8 mouse cellular contexts compared by ENCODE assay signal in genomic region chr6:118594070-118594469, GRCm38 (mm10). TPM values are rescaled to one million over a fixed set of nuclear protein-coding genes. Genes with fewer than 3 reads are reported as not detected.
A peak's percentile ranks its signal among the peaks of the same experiment; 100 is the strongest.
DNase-seq lines count a peak whose midpoint lies in the region; ATAC-seq and TF ChIP-seq lines count a peak whose summit lies in the region.

No protein-coding gene starts in this region.

- H3K4me1 ChIP-seq in brown adipose tissue, adult 24 weeks (ENCODE audit: control insufficient read depth, insufficient read depth, insufficient read length, low read length) = no peaks in the 10 kb centered on the region
- H3K4me1 ChIP-seq in hindbrain, postnatal 0 days (ENCODE audit: insufficient read depth, low read length) = peaks cover 5% of the 10 kb centered on the region; the same call in 1 of the 2 replicates

- no peaks in the 10 kb centered on the region for H3K27me3 ChIP-seq in hindbrain, postnatal 0 days (ENCODE audit: insufficient read depth, low read length)

- intact Hi-C loops in gastrocnemius, adult 2 months (cut with DNase I) = no loop called here

- no peak overlapping the region for H3K9ac ChIP-seq in hindbrain, postnatal 0 days (replicated peaks; ENCODE audit: low read length)

- H3K27ac ChIP-seq in gastrocnemius, adult 2 months = no peak overlapping the region
- no peak overlapping the region for H3K27ac ChIP-seq in brown adipose tissue, adult 24 weeks (replicated peaks; ENCODE audit: low read depth, low read length)
- H3K27ac ChIP-seq in hindbrain, postnatal 0 days = no peak overlapping the region

- no peak; the same call in 1 of the 2 replicates for TF ChIP-seq CTCF in gastrocnemius, adult 2 months (IDR thresholded peaks at IDR 0.05)
- no peak for TF ChIP-seq CTCF in hindbrain, postnatal 0 days (IDR thresholded peaks at IDR 0.05; ENCODE audit: low read depth)

- peak overlapping the region; percentile 71 for H3K4me3 ChIP-seq in gastrocnemius, adult 2 months
- peak overlapping the region; percentile 49; the same call in 1 of the 2 replicates for H3K4me3 ChIP-seq in brown adipose tissue, adult 24 weeks (ENCODE audit: insufficient read depth, low read depth, low read length)
- H3K4me3 ChIP-seq in hindbrain, postnatal 0 days (ENCODE audit: low read length) = 0 out of 2 replicates have a peak overlapping the region, but pooled peaks have one; percentile 21

- peak overlapping the region; percentile 51 for H3K4me2 ChIP-seq in hindbrain, postnatal 0 days (ENCODE audit: low read depth, low read length)

- no peak for ATAC-seq in hindbrain, postnatal 0 days

- H3K9me3 ChIP-seq in hindbrain, postnatal 0 days (ENCODE audit: low read length) = no peaks in the 10 kb centered on the region

- WGBS in hindbrain, postnatal 0 days = 49% methylated on average over 10 of the region's 10 CpGs

- H3K36me3 ChIP-seq in hindbrain, postnatal 0 days (ENCODE audit: insufficient read depth, low read length) = peaks cover 11% of the 10 kb centered on the region; the same call in 1 of the 2 replicates

- no peak for DNase-seq in gastrocnemius, adult 2 months
- DNase-seq in gastrocnemius, postnatal 4 days (ENCODE audit: low spot score in 2 of 2) = no peak
- DNase-seq in hindbrain, postnatal 0 days (ENCODE audit: low spot score) = no peak
- peak; percentile 33 for DNase-seq in lung, postnatal 36 days
- DNase-seq in frontal cortex, postnatal 25 days (ENCODE audit: low spot score in 2 of 2) = no peak
- no peak for DNase-seq in spleen, postnatal 4 days (ENCODE audit: low spot score in 2 of 2)
- no peak for DNase-seq in spleen, adult 12 weeks (ENCODE audit: low spot score)

RNA-seq across cellular contexts. Expression of gene Ankrd26, which starts 32.0 kb away (rescaled TPM):
- 1 to 10 TPM; 2.0 to 3.6 TPM for total RNA-seq in gastrocnemius, adult 2 months (2021)
- total RNA-seq in gastrocnemius, postnatal 4 days (2021) = 1 to 10 TPM; 5.4 to 6.4 TPM
- polyA plus RNA-seq in brown adipose tissue, adult 24 weeks (2012; ENCODE audit: insufficient read depth, insufficient read length, missing spikeins) = 1.6 and 1.7 TPM in 2 replicates
- 5.5 and 6.0 TPM in 2 replicates for total RNA-seq in hindbrain, postnatal 0 days (2014; rRNA removed)
- 12.5 and 13.5 TPM in 2 replicates for polyA plus RNA-seq in hindbrain, postnatal 0 days (2015; fragmentation: Nextera tagmentation; extraction: Ambion mirVana)

Comparison
In these comparisons a context has a peak if more than half of its experiments do, and no peak if none do; other contexts are left out.
1. H3K4me3 ChIP-seq: peak in every context shown above with its lines; median percentile 71 in gastrocnemius, adult 2 months; 49 in brown adipose tissue, adult 24 weeks; 21 in hindbrain, postnatal 0 days.